Comparison of ENCODE assay signal across 28 mouse cellular contexts in the genomic region with DNA sequence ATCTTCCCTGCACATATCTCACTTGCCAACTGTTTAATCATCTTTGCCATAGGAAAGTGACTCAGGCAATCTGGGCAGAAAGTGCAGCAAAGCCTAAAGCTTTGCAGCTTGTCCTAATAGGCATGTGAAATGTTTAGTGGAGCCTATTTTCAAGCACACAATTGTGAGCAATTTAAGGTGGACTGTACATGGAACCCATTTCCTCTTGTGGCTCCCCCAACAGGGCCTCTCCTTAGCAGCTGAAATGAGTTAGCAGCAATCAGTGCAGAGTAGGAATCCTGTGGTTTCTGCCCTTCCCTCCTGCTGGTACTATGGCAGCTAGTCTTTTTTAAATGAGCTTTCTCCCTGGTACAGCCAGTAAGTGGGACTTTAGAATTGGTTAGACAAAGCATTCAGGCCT.
A peak's percentile ranks its signal among the peaks of the same experiment; 100 is the strongest.
DNase-seq lines count a peak whose midpoint lies in the region; ATAC-seq lines count a peak whose summit lies in the region.
"Had no signal": no experiment of that assay in that cellular context is flagged by ENCODE, and none has a peak within 500 bp of the region (broad histone marks: within the 10 kb centered on the region; RNA-seq: fewer than 3 reads in every experiment).

No protein-coding gene starts in this region.

- intact Hi-C loops in gastrocnemius, postnatal 36 days (cut with DNase I) = no loop called here

- H3K27ac ChIP-seq in embryonic facial prominence, embryonic 11.5 days (replicated peaks; ENCODE audit: low read depth, low read length) = peak overlapping the region; percentile 52; the same call in 1 of the 2 replicates
- H3K27ac ChIP-seq: hindbrain, embryonic 12.5 days; liver, embryonic 15.5 days; lung, embryonic 15.5 days; midbrain, embryonic 15.5 days; neural tube, embryonic 13.5 days; stomach, embryonic 15.5 days had no signal

- H3K4me1 ChIP-seq in embryonic facial prominence, embryonic 11.5 days (ENCODE audit: control insufficient read depth, insufficient read depth, low read length) = no peaks in the 10 kb centered on the region
- H3K4me1 ChIP-seq: heart, embryonic 12.5 days; hindbrain, embryonic 12.5 days; liver, embryonic 15.5 days; lung, embryonic 15.5 days; midbrain, embryonic 15.5 days; stomach, embryonic 15.5 days had no signal

- no peak overlapping the region for H3K4me3 ChIP-seq in embryonic facial prominence, embryonic 11.5 days (ENCODE audit: low read depth, low read length)
- H3K4me3 ChIP-seq: heart, embryonic 12.5 days; hindbrain, embryonic 12.5 days; liver, embryonic 15.5 days; lung, embryonic 15.5 days; midbrain, embryonic 15.5 days; neural tube, embryonic 13.5 days; stomach, embryonic 15.5 days had no signal

- ATAC-seq in embryonic facial prominence, embryonic 11.5 days (replicated peaks; ENCODE audit: insufficient number of reproducible peaks, low FRiP score, low TSS enrichment, low read depth) = no peak
- ATAC-seq: midbrain, embryonic 15.5 days had no signal

- H3K36me3 ChIP-seq in embryonic facial prominence, embryonic 11.5 days (replicated peaks; ENCODE audit: control insufficient read depth, insufficient read depth, low read depth, low read length) = no peaks in the 10 kb centered on the region
- H3K36me3 ChIP-seq: heart, embryonic 12.5 days; hindbrain, embryonic 12.5 days; liver, embryonic 15.5 days; lung, embryonic 15.5 days; midbrain, embryonic 15.5 days; neural tube, embryonic 13.5 days; stomach, embryonic 15.5 days had no signal

- H3K9me3 ChIP-seq in embryonic facial prominence, embryonic 11.5 days (replicated peaks; ENCODE audit: control insufficient read depth, low read length) = no peaks in the 10 kb centered on the region
- H3K9me3 ChIP-seq: heart, embryonic 12.5 days; hindbrain, embryonic 12.5 days; liver, embryonic 15.5 days; lung, embryonic 15.5 days; midbrain, embryonic 15.5 days; neural tube, embryonic 13.5 days; stomach, embryonic 15.5 days had no signal

- no peaks in the 10 kb centered on the region for H3K27me3 ChIP-seq in embryonic facial prominence, embryonic 11.5 days (ENCODE audit: control insufficient read depth, insufficient read depth, low read length)
- H3K27me3 ChIP-seq: heart, embryonic 12.5 days; hindbrain, embryonic 12.5 days; liver, embryonic 15.5 days; lung, embryonic 15.5 days; midbrain, embryonic 15.5 days; neural tube, embryonic 13.5 days; stomach, embryonic 15.5 days had no signal

- no peak overlapping the region for H3K9ac ChIP-seq in embryonic facial prominence, embryonic 11.5 days (replicated peaks; ENCODE audit: low read length)
- H3K9ac ChIP-seq: heart, embryonic 12.5 days; hindbrain, embryonic 12.5 days; liver, embryonic 15.5 days; lung, embryonic 15.5 days; midbrain, embryonic 15.5 days; neural tube, embryonic 13.5 days; stomach, embryonic 15.5 days had no signal

- no peak overlapping the region for H3K4me2 ChIP-seq in embryonic facial prominence, embryonic 11.5 days (ENCODE audit: low read depth, low read length)
- H3K4me2 ChIP-seq: heart, embryonic 12.5 days; hindbrain, embryonic 12.5 days; liver, embryonic 15.5 days; lung, embryonic 15.5 days; midbrain, embryonic 15.5 days; neural tube, embryonic 13.5 days; stomach, embryonic 15.5 days had no signal

- peak; percentile 2 for DNase-seq in retina, embryonic 14.5 days (ENCODE audit: low spot score)
- no peak for DNase-seq in retina, postnatal 1 day
- DNase-seq in embryonic facial prominence, embryonic 11.5 days (ENCODE audit: low spot score) = peak; percentile 64
- DNase-seq in forelimb bud, embryonic 11.5 days (ENCODE audit: low read depth, low spot score) = peak; percentile 43
- no peak for DNase-seq in gastrocnemius, postnatal 36 days
- DNase-seq in kidney, adult 11 months = no peak
- no peak for DNase-seq in gastrocnemius, postnatal 25 days
- no peak for DNase-seq in kidney, postnatal 25 days
- DNase-seq: adrenal gland, postnatal 25 days; cerebellum, adult 11 months; cerebellum, adult 9-11 months; gastrocnemius, postnatal 10 days; heart, adult 18-20 months; heart, postnatal 10 days; kidney, adult 2 months; kidney, postnatal 10 days; layer of hippocampus, postnatal 36 days; liver; lung, postnatal 4 days; right cerebral cortex, adult 18-20 months; thymus, postnatal 25 days had no signal

Comparison
In these comparisons a context has a peak if more than half of its experiments do, and no peak if none do; other contexts are left out.
1. DNase-seq: peak in retina, embryonic 14.5 days (single experiment), embryonic facial prominence, embryonic 11.5 days (single experiment) and forelimb bud, embryonic 11.5 days (single experiment); none in retina, postnatal 1 day (single experiment), gastrocnemius, postnatal 36 days (0 of 2), kidney, adult 11 months (single experiment), gastrocnemius, postnatal 25 days (single experiment) and kidney, postnatal 25 days (0 of 2).